Mouse (Mus musculus) liver, adult 2 months (tissue): ENCODE measurements at regions not wholly inside any gene's neighbourhood (a gene's known extent, or its start where the extent isn't known, plus 50 kb on each side); places are given as distances from the start of the nearest gene placed in this dataset.

Experiments
- CTCF ChIP-seq: fragments of 200-500 bp; IDR thresholded peaks from 2 replicates; pipeline ENCODE4 v1.5.1; 2011; ENCODE audit warnings: low read depth, low read length, control low read depth
- POLR2A ChIP-seq: fragments of 200-500 bp; IDR thresholded peaks from 2 replicates; pipeline ENCODE4 v1.6.1; 2011; ENCODE audit warnings: low read length, control low read depth; ENCODE audit not compliant: insufficient read depth; ENCODE audit errors: extremely low read depth

DNA sequence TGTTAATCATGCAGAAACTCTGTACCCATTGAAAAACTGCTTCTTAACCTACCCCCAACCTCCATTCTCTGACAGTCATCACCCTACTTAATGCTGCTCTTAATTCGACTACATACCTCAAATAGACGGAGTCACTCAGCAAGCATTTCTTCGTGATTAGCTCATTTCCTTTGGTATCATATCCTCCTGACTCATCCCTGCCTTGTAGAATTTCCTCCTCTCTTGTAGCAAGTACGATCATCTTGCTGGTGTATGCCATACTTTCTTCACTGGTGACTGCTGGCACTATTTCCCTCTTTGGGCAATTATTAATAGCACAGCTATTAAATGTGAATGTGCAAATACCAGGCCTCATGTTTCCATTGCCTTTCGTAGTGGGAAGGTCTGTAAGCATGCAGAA is 98.0 kb upstream of the Mtap start:
- TF ChIP-seq CTCF (no peak), POLR2A (no peak)
